In the genomic region with DNA sequence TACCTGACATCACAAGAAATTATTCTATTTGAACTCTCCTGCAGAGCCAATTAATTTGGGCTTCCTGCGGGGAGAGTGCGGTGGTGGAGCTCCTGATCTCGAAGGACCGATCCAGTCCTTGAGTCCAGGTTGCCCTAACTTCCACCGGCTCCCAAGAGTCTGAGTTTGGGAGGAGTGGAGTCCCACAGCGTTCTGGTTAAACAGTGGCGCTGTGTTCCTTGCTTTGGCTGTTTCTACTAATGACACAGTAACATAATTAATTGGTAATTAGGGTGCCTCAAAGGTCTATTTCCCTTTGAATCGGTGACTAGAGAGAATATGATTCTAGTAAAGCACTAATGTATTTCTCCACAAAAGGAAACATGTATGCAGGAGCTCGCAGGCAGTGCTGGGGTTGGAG, we compare ENCODE assay signal across 14 mouse cellular contexts.
DNase-seq lines count a peak whose midpoint lies in the region; ATAC-seq lines count a peak whose summit lies in the region.
"Had no signal": no experiment of that assay in that cellular context is flagged by ENCODE, and none has a peak within 500 bp of the region (broad histone marks: within the 10 kb centered on the region; RNA-seq: fewer than 3 reads in every experiment).

No protein-coding gene starts in this region.

- H3K4me1 ChIP-seq in kidney, embryonic 16.5 days (ENCODE audit: insufficient read depth, low read length) = peaks cover 15% of the 10 kb centered on the region
- H3K4me1 ChIP-seq in forebrain, embryonic 13.5 days = peaks cover 70% of the 10 kb centered on the region
- peaks cover 65% of the 10 kb centered on the region for H3K4me1 ChIP-seq in limb, embryonic 10.5 days
- peaks cover 65% of the 10 kb centered on the region for H3K4me1 ChIP-seq in neural tube, embryonic 15.5 days

- DNase-seq in kidney, postnatal 36 days = no peak
- DNase-seq in limb, embryonic 10.5 days (ENCODE audit: low spot score) = no peak
- DNase-seq in cerebellum, postnatal 4 days (ENCODE audit: low spot score in 2 of 2) = no peak
- DNase-seq in T-cell, adult 2 months (ENCODE audit: low spot score) = no peak
- no peak for DNase-seq in embryo, embryonic 11 days
- DNase-seq: adrenal gland, adult 8-10 months; cerebellum, postnatal 14 days had no signal

- no peaks in the 10 kb centered on the region for H3K9me3 ChIP-seq in kidney, embryonic 16.5 days (ENCODE audit: low read length)
- no peaks in the 10 kb centered on the region for H3K9me3 ChIP-seq in forebrain, embryonic 13.5 days (replicated peaks)
- H3K9me3 ChIP-seq in limb, embryonic 10.5 days (replicated peaks) = no peaks in the 10 kb centered on the region
- no peaks in the 10 kb centered on the region for H3K9me3 ChIP-seq in neural tube, embryonic 15.5 days (replicated peaks)
- H3K9me3 ChIP-seq: embryonic facial prominence, embryonic 12.5 days; limb, embryonic 15.5 days; lung, embryonic 15.5 days had no signal

- H3K4me2 ChIP-seq in kidney, embryonic 16.5 days (replicated peaks; ENCODE audit: low read depth, low read length) = no peak overlapping the region
- peak overlapping the region; percentile 29 for H3K4me2 ChIP-seq in forebrain, embryonic 13.5 days
- H3K4me2 ChIP-seq in neural tube, embryonic 15.5 days = no peak overlapping the region
- H3K4me2 ChIP-seq: embryonic facial prominence, embryonic 12.5 days; limb, embryonic 15.5 days; lung, embryonic 15.5 days had no signal

- no peak overlapping the region for H3K4me3 ChIP-seq in kidney, embryonic 16.5 days (ENCODE audit: low read length)
- H3K4me3 ChIP-seq in forebrain, embryonic 13.5 days = no peak overlapping the region
- H3K4me3 ChIP-seq in limb, embryonic 10.5 days = no peak overlapping the region
- no peak overlapping the region for H3K4me3 ChIP-seq in neural tube, embryonic 15.5 days (replicated peaks)
- H3K4me3 ChIP-seq: embryonic facial prominence, embryonic 12.5 days; left cerebral cortex, adult 2 months; limb, embryonic 15.5 days; lung, embryonic 15.5 days had no signal

- H3K27ac ChIP-seq in kidney, embryonic 16.5 days (ENCODE audit: low read length) = peak overlapping the region; percentile 56
- H3K27ac ChIP-seq in forebrain, embryonic 13.5 days = peak overlapping the region; percentile 67
- peak overlapping the region; percentile 75 for H3K27ac ChIP-seq in limb, embryonic 10.5 days
- peak overlapping the region; percentile 57 for H3K27ac ChIP-seq in neural tube, embryonic 15.5 days (replicated peaks)
- H3K27ac ChIP-seq: left cerebral cortex, adult 2 months; limb, embryonic 15.5 days; lung, embryonic 15.5 days had no signal

- no peaks in the 10 kb centered on the region for H3K36me3 ChIP-seq in kidney, embryonic 16.5 days (ENCODE audit: insufficient read depth, low read length)
- H3K36me3 ChIP-seq in forebrain, embryonic 13.5 days (ENCODE audit: poor library complexity, severe bottlenecking) = peaks cover 32% of the 10 kb centered on the region
- peaks cover 31% of the 10 kb centered on the region for H3K36me3 ChIP-seq in limb, embryonic 10.5 days
- H3K36me3 ChIP-seq in neural tube, embryonic 15.5 days = peaks cover 26% of the 10 kb centered on the region
- H3K36me3 ChIP-seq: limb, embryonic 15.5 days; lung, embryonic 15.5 days had no signal

- WGBS in kidney, embryonic 16.5 days = 53% methylated on average over 9 of the region's 9 CpGs
- WGBS in forebrain, embryonic 13.5 days = 10% methylated on average over 9 of the region's 9 CpGs
- WGBS in limb, embryonic 10.5 days = 51% methylated on average over 9 of the region's 9 CpGs
- WGBS in neural tube, embryonic 15.5 days = 23% methylated on average over 9 of the region's 9 CpGs

- ATAC-seq in kidney, embryonic 16.5 days (ENCODE audit: low FRiP score, low TSS enrichment) = no peak
- ATAC-seq in forebrain, embryonic 13.5 days = peak; percentile 33; the same call in 1 of the 2 replicates
- no peak for ATAC-seq in neural tube, embryonic 15.5 days (ENCODE audit: low FRiP score)

- no peak overlapping the region for H3K9ac ChIP-seq in kidney, embryonic 16.5 days (replicated peaks; ENCODE audit: low read length)
- H3K9ac ChIP-seq in forebrain, embryonic 13.5 days = peak overlapping the region; percentile 34; the same call in 1 of the 2 replicates
- H3K9ac ChIP-seq in neural tube, embryonic 15.5 days (replicated peaks) = no peak overlapping the region
- H3K9ac ChIP-seq: embryonic facial prominence, embryonic 12.5 days; limb, embryonic 15.5 days; lung, embryonic 15.5 days had no signal

- no peaks in the 10 kb centered on the region for H3K27me3 ChIP-seq in kidney, embryonic 16.5 days (ENCODE audit: insufficient read depth, low read length)
- H3K27me3 ChIP-seq in forebrain, embryonic 13.5 days = no peaks in the 10 kb centered on the region
- no peaks in the 10 kb centered on the region for H3K27me3 ChIP-seq in limb, embryonic 10.5 days (ENCODE audit: low read depth, poor library complexity, severe bottlenecking)
- H3K27me3 ChIP-seq in neural tube, embryonic 15.5 days (replicated peaks) = no peaks in the 10 kb centered on the region
- H3K27me3 ChIP-seq: embryonic facial prominence, embryonic 12.5 days; limb, embryonic 15.5 days; lung, embryonic 15.5 days had no signal
